Mouse (Mus musculus) liver, embryonic 14.5 days (tissue): ENCODE measurements around the gene Exoc4.

Source experiments
- CTCF ChIP-seq: IDR thresholded peaks from 2 replicates; pipeline ENCODE4 v1.5.1; 2016; ENCODE audit warnings: antibody characterized with exemption, low read depth, control low read depth
- EP300 ChIP-seq: IDR thresholded peaks from 2 replicates; pipeline ENCODE4 v1.6.1; 2016; ENCODE audit warnings: antibody characterized with exemption, low read depth

GRCm38 (mm10) chr6:33724596-33724995 is 475.7 kb downstream of the Exoc4 start:
- no peak for TF ChIP-seq EP300
- no peak for TF ChIP-seq CTCF
